ENCODE assay signal across 19 mouse cellular contexts in genomic region chr16:91947093-91947492, GRCm38 (mm10).
A peak's percentile ranks its signal among the peaks of the same experiment; 100 is the strongest.
DNase-seq lines count a peak whose midpoint lies in the region; ATAC-seq and TF ChIP-seq lines count a peak whose summit lies in the region.
"Had no signal": no experiment of that assay in that cellular context is flagged by ENCODE, and none has a peak within 500 bp of the region (broad histone marks: within the 10 kb centered on the region; RNA-seq: fewer than 3 reads in every experiment).

No protein-coding gene starts in this region.

- WGBS in forebrain, embryonic 14.5 days = 48% methylated on average over 11 of the region's 11 CpGs
- 74% methylated on average over 11 of the region's 11 CpGs for WGBS in forebrain, embryonic 11.5 days
- WGBS in forebrain, embryonic 16.5 days = 34% methylated on average over 11 of the region's 11 CpGs

- no peak for TF ChIP-seq CTCF in layer of hippocampus, adult 2 months (conservative IDR thresholded peaks at IDR 0.05)

- H3K4me2 ChIP-seq in forebrain, embryonic 14.5 days (ENCODE audit: low read length) = no peak overlapping the region; the same call in 1 of the 2 replicates
- H3K4me2 ChIP-seq in forebrain, embryonic 11.5 days (ENCODE audit: low read depth, low read length, severe bottlenecking) = no peak overlapping the region
- peak overlapping the region; percentile 33 for H3K4me2 ChIP-seq in forebrain, embryonic 16.5 days (ENCODE audit: low read length)
- H3K4me2 ChIP-seq: heart, embryonic 13.5 days; midbrain, embryonic 13.5 days; neural tube, embryonic 15.5 days had no signal

- no peak overlapping the region for H3K27ac ChIP-seq in forebrain, embryonic 14.5 days (ENCODE audit: low read depth, low read length)
- no peak overlapping the region for H3K27ac ChIP-seq in forebrain, embryonic 11.5 days (ENCODE audit: low read depth, low read length)
- peak overlapping the region; percentile 39; the same call in 1 of the 2 replicates for H3K27ac ChIP-seq in layer of hippocampus, adult 2 months
- no peak overlapping the region for H3K27ac ChIP-seq in forebrain, embryonic 16.5 days (ENCODE audit: low read length)
- H3K27ac ChIP-seq: embryonic facial prominence, embryonic 10.5 days; heart, embryonic 13.5 days; limb, embryonic 10.5 days; midbrain, embryonic 13.5 days; neural tube, embryonic 15.5 days had no signal

- no peak overlapping the region for H3K9ac ChIP-seq in forebrain, embryonic 14.5 days (ENCODE audit: low read length)
- no peak overlapping the region for H3K9ac ChIP-seq in forebrain, embryonic 11.5 days (ENCODE audit: low read length)
- no peak overlapping the region for H3K9ac ChIP-seq in forebrain, embryonic 16.5 days (replicated peaks; ENCODE audit: low read depth, low read length)
- H3K9ac ChIP-seq: heart, embryonic 13.5 days; liver, postnatal 0 days; midbrain, embryonic 13.5 days; neural tube, embryonic 15.5 days had no signal

- no peaks in the 10 kb centered on the region for H3K36me3 ChIP-seq in forebrain, embryonic 14.5 days (ENCODE audit: control insufficient read depth, insufficient read depth, low read length)
- no peaks in the 10 kb centered on the region for H3K36me3 ChIP-seq in forebrain, embryonic 11.5 days (ENCODE audit: control insufficient read depth, insufficient read depth, low read length)
- H3K36me3 ChIP-seq in forebrain, embryonic 16.5 days (ENCODE audit: control insufficient read depth, insufficient read depth) = no peaks in the 10 kb centered on the region
- H3K36me3 ChIP-seq: embryonic facial prominence, embryonic 10.5 days; heart, embryonic 13.5 days; limb, embryonic 10.5 days; midbrain, embryonic 13.5 days; neural tube, embryonic 15.5 days had no signal

- no peaks in the 10 kb centered on the region for H3K9me3 ChIP-seq in forebrain, embryonic 14.5 days (replicated peaks; ENCODE audit: control insufficient read depth, low read length)
- no peaks in the 10 kb centered on the region; the same call in 1 of the 2 replicates for H3K9me3 ChIP-seq in forebrain, embryonic 11.5 days (ENCODE audit: control insufficient read depth, low read length)
- H3K9me3 ChIP-seq in forebrain, embryonic 16.5 days (ENCODE audit: control insufficient read depth, low read length) = no peaks in the 10 kb centered on the region
- H3K9me3 ChIP-seq: embryonic facial prominence, embryonic 10.5 days; heart, embryonic 13.5 days; limb, embryonic 10.5 days; midbrain, embryonic 13.5 days; neural tube, embryonic 15.5 days had no signal

- DNase-seq in adrenal gland, postnatal 36 days = peak; percentile 48 to 58
- DNase-seq in adrenal gland, postnatal 10 days = no peak
- peak; percentile 42 for DNase-seq in forebrain, embryonic 14.5 days (ENCODE audit: low spot score)
- DNase-seq in forebrain, embryonic 11.5 days (ENCODE audit: low spot score) = no peak
- no peak for DNase-seq in layer of hippocampus, adult 2 months (ENCODE audit: low spot score in 2 of 2)
- no peak for DNase-seq in layer of hippocampus, adult 9-10 months (ENCODE audit: low spot score)
- DNase-seq in frontal cortex, adult 2 months (ENCODE audit: extremely low spot score in 1 of 2, low spot score in 1 of 2) = no peak
- DNase-seq: heart, adult 18-20 months; kidney, adult 8-10 months; kidney, postnatal 25 days; liver, postnatal 0 days; lung, postnatal 10 days; right cerebral cortex, postnatal 4 days had no signal

- no peak overlapping the region for H3K4me3 ChIP-seq in forebrain, embryonic 14.5 days (ENCODE audit: low read depth, low read length)
- H3K4me3 ChIP-seq in forebrain, embryonic 11.5 days (ENCODE audit: low read depth, low read length) = no peak overlapping the region
- peak overlapping the region; percentile 37 for H3K4me3 ChIP-seq in layer of hippocampus, adult 2 months
- H3K4me3 ChIP-seq in forebrain, embryonic 16.5 days (replicated peaks; ENCODE audit: low read length) = no peak overlapping the region
- H3K4me3 ChIP-seq: embryonic facial prominence, embryonic 10.5 days; heart, embryonic 13.5 days; limb, embryonic 10.5 days; midbrain, embryonic 13.5 days; neural tube, embryonic 15.5 days had no signal

- peaks cover 5% of the 10 kb centered on the region; the same call in 1 of the 2 replicates for H3K4me1 ChIP-seq in forebrain, embryonic 14.5 days (ENCODE audit: control insufficient read depth, insufficient read depth, low read length)
- H3K4me1 ChIP-seq in forebrain, embryonic 11.5 days (replicated peaks; ENCODE audit: control insufficient read depth, insufficient read depth, low read length) = no peaks in the 10 kb centered on the region
- no peaks in the 10 kb centered on the region for H3K4me1 ChIP-seq in forebrain, embryonic 16.5 days (replicated peaks; ENCODE audit: control insufficient read depth, insufficient read depth, low read length)
- H3K4me1 ChIP-seq: embryonic facial prominence, embryonic 10.5 days; heart, embryonic 13.5 days; limb, embryonic 10.5 days; neural tube, embryonic 15.5 days had no signal

- ATAC-seq in forebrain, embryonic 14.5 days = peak; percentile 44; the same call in 1 of the 2 replicates
- no peak for ATAC-seq in forebrain, embryonic 11.5 days (replicated peaks; ENCODE audit: low FRiP score)
- peak; percentile 40; the same call in 1 of the 2 replicates for ATAC-seq in forebrain, embryonic 16.5 days
- ATAC-seq: liver, postnatal 0 days had no signal

- H3K27me3 ChIP-seq in forebrain, embryonic 14.5 days (replicated peaks; ENCODE audit: control insufficient read depth, insufficient read depth, low read length) = no peaks in the 10 kb centered on the region
- H3K27me3 ChIP-seq in forebrain, embryonic 11.5 days (ENCODE audit: control insufficient read depth, insufficient read depth, low read length) = no peaks in the 10 kb centered on the region
- H3K27me3 ChIP-seq in forebrain, embryonic 16.5 days (replicated peaks; ENCODE audit: control insufficient read depth, insufficient read depth, low read length) = no peaks in the 10 kb centered on the region
- H3K27me3 ChIP-seq: heart, embryonic 13.5 days; midbrain, embryonic 13.5 days; neural tube, embryonic 15.5 days had no signal

Comparison
In these comparisons a context has a peak if more than half of its experiments do, and no peak if none do; other contexts are left out.
1. DNase-seq: peak in adrenal gland, postnatal 36 days (2 of 2) and forebrain, embryonic 14.5 days (single experiment); none in adrenal gland, postnatal 10 days (single experiment), forebrain, embryonic 11.5 days (single experiment), layer of hippocampus, adult 2 months (0 of 2), layer of hippocampus, adult 9-10 months (single experiment) and frontal cortex, adult 2 months (0 of 2).